Mouse (Mus musculus): ENCODE data around the gene Atp5b.

Atp5b gene

GRCm38 (mm10) chr10:128096693-128097586 lies 13.9 kb downstream of the Atp5b start:
- DNase-seq (ENCODE audit: low read depth), result no peak

GRCm38 (mm10) chr10:128097587-128097971 lies 14.5 kb downstream of the Atp5b start:
- DNase-seq (ENCODE audit: low read depth), result no peak

- DNase-seq (ENCODE audit: low read depth), result no peak
These were observed 27.2 kb downstream of the Atp5b start for GRCm38 (mm10) chr10:128110103-128110761.

- no peak for DNase-seq (ENCODE audit: low read depth)
These were observed 28.2 kb downstream of the Atp5b start for GRCm38 (mm10) chr10:128111227-128111626.

- DNase-seq (ENCODE audit: low read depth), result no peak
These were observed 40.8 kb downstream of the Atp5b start for GRCm38 (mm10) chr10:128123833-128124232.

GRCm38 (mm10) chr10:128124831-128125230 lies 41.8 kb downstream of the Atp5b start:
- no peak for DNase-seq (ENCODE audit: low read depth)

GRCm38 (mm10) chr10:128125951-128126350 lies 42.9 kb downstream of the Atp5b start:
- no peak for DNase-seq (ENCODE audit: low read depth)

GRCm38 (mm10) chr10:128127497-128127896 lies 44.4 kb downstream of the Atp5b start:
- no peak for DNase-seq (ENCODE audit: low read depth)

- no peak for DNase-seq (ENCODE audit: low read depth)
These were observed 45.1 kb downstream of the Atp5b start for GRCm38 (mm10) chr10:128128143-128128542.

GRCm38 (mm10) chr10:128131297-128131696 lies 48.2 kb downstream of the Atp5b start:
- DNase-seq (ENCODE audit: low read depth), result no peak

GRCm38 (mm10) chr10:128131812-128132211 lies 48.7 kb downstream of the Atp5b start:
- no peak for DNase-seq (ENCODE audit: low read depth)

- DNase-seq (ENCODE audit: low read depth), result no peak
These were observed 50.7 kb downstream of the Atp5b start for GRCm38 (mm10) chr10:128133650-128134332.

- DNase-seq (ENCODE audit: low read depth), result no peak
These were observed 52.3 kb downstream of the Atp5b start for GRCm38 (mm10) chr10:128135374-128135773.
